Mouse (Mus musculus) embryonic fibroblast, embryonic 13.5 days (primary cell): ENCODE results near the gene Cftr.

Experiments used
- CTCF ChIP-seq: IDR thresholded peaks from 2 replicates; pipeline ENCODE4 v1.5.1; 2011; ENCODE audit warnings: mild to moderate bottlenecking, control low read depth, low read length, moderate library complexity, borderline replicate concordance; ENCODE audit not compliant: insufficient read depth
- POLR2A ChIP-seq: IDR thresholded peaks from 2 replicates; pipeline ENCODE4 v1.6.1; 2011; ENCODE audit warnings: low read depth, mild to moderate bottlenecking, control low read depth, low read length, moderate library complexity

DNA sequence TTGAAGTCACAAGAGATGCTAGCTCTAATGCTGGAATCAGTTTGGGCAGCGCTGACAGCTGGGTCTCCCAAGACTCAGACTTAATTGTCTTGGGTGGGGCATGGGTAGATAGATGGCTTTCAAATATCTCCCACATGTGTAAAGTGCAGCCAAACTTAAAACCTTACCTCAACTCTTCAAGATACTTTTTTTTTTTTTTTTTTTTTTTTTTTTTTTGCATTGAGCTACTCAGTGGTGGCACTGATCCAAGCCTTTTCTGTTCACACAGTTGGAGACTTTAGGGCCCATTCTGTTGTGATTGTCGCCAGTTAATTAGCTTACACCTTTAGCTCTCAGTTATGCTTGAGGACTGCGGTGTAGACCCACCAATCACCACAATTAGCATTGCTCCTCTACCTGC lies 198.6 kb downstream of the Cftr start:
- TF ChIP-seq POLR2A (no peak), CTCF (no peak)
